Mouse (Mus musculus) lung, postnatal 25 days (tissue): ENCODE results near the gene Cd52.

Experiments used
- DNase-seq: peaks from one replicate; pipeline ENCODE4 v3.0.0; 2022; ENCODE audit warnings: low spot score

Gene Cd52

GRCm38 (mm10) chr4:134051912-134052311 is 43.0 kb downstream of the Cd52 start:
- no peak for DNase-seq

- no peak for DNase-seq
Measured at GRCm38 (mm10) chr4:134047648-134048047, 47.2 kb downstream of the Cd52 start.

DNA sequence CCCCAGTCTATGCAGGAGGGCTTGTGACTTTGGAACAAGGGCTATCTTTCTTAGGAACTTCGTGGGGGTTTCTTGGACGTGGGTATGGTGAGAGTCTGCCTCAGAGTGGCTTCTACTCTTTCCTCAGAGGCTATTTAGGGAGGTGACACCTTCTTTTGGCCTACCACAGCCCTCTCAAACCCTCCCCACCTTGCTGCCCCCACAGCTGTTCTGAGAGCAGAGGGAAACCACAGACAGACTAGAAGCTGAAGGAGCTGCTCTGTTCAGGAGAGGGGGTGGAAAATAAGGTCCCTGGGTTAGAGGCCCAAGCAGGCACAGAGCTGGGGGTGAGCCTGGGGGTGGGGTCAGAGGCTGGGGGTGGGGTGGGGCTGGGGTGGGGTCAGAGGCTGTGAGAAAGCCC is 51.8 kb downstream of the Cd52 start:
- DNase-seq = no peak

DNA sequence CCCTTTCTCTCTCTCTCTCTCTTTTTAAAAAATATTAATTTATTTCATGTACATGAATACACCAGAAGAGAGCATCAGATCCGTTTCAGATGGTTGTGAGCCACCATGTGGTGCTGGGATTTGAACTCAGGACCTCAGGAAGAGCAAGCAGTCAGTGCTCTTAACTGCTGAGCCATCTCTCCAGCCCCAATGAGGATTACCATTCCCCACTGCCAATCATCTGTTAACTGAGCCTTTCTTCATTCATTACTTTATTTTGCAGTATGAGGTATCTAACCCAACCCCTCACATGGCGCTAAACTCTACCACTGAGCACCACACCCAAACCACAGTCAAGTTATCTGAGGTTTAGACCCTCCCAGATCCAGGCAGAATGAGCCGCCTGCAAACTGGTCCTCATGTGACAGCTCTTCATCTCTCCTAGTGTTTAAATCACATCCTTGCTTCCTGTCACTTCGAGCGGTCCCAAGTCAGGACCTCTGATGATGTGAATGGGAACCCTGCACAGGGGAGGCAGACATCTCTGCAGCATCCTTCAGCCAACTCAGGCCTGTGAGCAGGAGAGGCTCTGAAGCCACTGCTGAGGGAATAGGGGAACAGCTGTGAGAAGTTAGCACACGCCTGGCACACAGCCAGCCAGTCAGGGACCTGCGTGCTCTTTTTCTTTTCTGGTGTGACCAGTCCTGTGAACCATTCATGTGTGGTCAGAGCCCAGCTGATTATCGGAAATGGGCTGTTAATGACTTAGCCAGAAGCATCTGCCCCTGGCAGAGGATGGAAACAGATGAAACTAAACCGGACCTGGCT is 53.4 kb downstream of the Cd52 start:
- DNase-seq = no peak

DNA sequence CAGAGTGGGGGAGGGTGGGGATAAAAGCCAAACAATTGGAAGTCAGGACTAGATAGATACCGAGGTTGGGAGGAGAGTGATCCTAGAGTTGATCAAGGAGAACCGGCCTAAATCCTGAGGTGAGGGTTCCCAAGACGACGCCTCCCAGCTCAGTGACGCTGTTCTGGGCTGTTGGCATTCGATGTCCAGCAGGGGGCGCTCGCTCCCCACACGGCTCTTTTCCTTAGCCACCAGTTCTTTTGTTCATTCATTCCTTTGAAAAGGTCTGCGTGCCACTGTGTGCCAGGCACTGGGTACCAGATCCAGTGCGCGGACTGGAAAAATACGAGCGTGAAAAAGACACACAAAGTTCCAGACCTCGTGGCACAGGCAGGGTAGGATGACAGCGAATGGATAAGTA is 58.9 kb downstream of the Cd52 start:
- DNase-seq = peak; percentile 57
